Mouse (Mus musculus) ovary, adult 2 months (tissue): Measurements from ENCODE around the gene Mon1b. TPM values are rescaled to one million over a fixed set of nuclear protein-coding genes. Genes with fewer than 3 reads are reported as not detected.

ENCODE experiments used
- polyA plus RNA-seq: library from polyadenylated mRNA; depleted of rRNA; stranded (reverse); fragments of >200 nt; gene quantifications from 2 replicates; pipeline ENCODE4 v1.2.3, GENCODE M21; 2012; rRNA removed

Mon1b gene
- polyA plus RNA-seq, result 8.9 and 9.0 TPM in 2 replicates

DNA sequence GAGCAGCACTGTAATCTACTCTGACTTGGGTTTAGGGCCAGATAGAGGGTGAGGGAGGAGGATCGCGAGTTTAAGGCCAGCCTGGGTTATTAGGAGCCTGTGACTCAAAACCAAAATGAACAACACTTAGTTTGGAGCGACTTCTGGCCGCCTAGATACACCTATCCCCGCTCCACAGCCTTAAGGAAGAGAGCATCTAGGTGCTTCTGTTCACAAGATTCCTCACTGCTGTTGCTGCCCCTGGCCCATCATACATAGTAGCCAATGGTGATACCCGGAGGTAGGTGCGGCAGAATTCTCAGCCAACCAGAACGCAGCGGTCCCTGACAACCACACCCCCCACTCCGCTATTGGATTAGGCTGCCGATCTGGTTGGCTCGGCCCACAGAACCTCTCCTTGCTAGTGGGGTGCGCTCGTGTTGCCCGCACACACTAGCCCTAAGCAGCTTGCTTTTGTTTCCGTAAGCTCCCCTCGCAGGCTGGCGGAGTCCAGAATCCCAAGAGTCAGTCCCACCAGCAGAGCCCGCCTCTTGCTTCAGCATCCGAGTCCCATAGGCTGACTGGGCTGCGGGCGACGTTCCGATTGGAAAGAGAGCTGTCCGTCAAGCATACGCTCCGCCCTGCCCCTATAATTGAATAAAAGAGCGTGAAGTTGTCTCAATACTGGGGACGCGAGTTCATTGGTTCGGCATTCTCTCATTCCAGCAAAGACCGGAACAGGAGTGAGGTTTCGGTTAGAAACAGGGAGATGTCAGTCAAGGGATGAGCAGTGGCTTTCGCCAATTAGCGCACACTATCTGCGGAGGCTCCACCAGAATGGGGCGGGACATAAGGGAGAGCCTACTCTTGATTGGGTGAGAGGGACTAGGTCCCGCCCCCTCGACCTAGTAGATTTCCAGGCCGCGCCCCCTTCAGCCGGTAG, at the start of gene Mon1b:
Mon1b (plus strand) TSS at position 918 of the 922 bp plus-strand sequence.

DNA sequence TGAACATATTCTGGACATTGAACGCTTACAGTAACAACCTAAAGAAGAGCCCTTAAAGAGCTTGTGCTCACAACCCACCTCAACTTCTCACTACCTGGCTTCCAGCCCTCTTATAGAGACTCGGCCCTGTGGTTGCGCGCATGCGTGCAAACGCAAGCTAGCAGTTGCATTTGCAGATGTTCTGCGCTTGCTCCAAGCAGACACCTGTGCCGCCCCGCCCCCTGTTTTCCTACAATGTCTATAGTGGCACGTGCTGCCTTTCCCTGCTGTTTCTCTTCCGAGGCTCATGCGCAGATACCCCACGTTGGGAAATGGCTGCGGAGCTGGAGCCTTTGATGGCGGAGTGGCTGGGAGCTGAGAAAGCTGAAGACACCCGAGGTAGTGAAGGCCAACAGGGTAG, 7.5 kb downstream of the Mon1b start, which contains the start of gene Syce1l:
Syce1l (plus strand) TSS at position 288 of the 400 bp plus-strand sequence.

Other genes with a start within 250 kb of the Mon1b start
- gene Syce1l, start 7.6 kb downstream of the Mon1b start, polyA plus RNA-seq, result not detected in 2 replicates
- gene Adamts18, start 213.2 kb downstream of the Mon1b start, polyA plus RNA-seq, result 0.15 and 0.21 TPM in 2 replicates